Mouse (Mus musculus): Measurements from ENCODE around the gene Tmbim1. TPM values are rescaled to one million over a fixed set of nuclear protein-coding genes. Genes with fewer than 3 reads are reported as not detected.

The Tmbim1 gene
- total and polyA plus RNA-seq, 3 experiments = 26.6 to 35.1 (median 32.4) TPM

DNA sequence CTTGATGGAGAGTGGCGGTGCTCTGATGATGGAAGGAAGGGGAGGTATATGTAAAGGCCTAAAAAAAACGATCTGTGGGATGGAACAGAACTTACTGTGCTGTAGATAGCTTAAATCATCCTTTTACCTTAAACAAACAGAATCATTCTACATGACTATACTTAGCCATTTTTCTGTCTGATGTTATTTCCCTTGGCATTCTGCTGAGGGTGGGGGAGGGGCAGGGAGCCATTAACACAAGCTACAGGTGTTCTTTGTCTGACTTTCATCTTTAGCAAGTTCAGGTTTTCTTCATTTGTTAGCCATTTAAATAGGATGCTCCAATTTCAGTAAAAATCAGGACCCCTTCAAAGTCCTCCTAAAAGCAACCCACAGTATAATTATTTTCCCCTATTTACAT is 59.9 kb downstream of the Tmbim1 start:
- H3K36me3 ChIP-seq (replicated peaks in 1 of 2; ENCODE audit: control insufficient read depth in 1 of 2, insufficient read depth in 1 of 2, low read length in 1 of 2) = peaks cover 14 to 62% of the 10 kb centered on the region in 2 experiments
- H3K4me1 ChIP-seq (ENCODE audit: control insufficient read depth in 1 of 2, insufficient read depth in 2 of 2) = peaks cover 25 to 92% of the 10 kb centered on the region in 2 experiments
- in situ Hi-C loops (cut with MboI; ENCODE audit: low pct_ligation_motif_present, low pct_unique_long_range_greater_than_20kb, low sequenced_read_pairs) = no loop called here
- TF ChIP-seq ETS1 (conservative IDR thresholded peaks at IDR 0.05; ENCODE audit: low read depth, low read length) (no peak), TBP (conservative IDR thresholded peaks at IDR 0.05; ENCODE audit: low read depth, low read length) (no peak), CHD2 (IDR thresholded peaks at IDR 0.05; ENCODE audit: low read length) (0 out of 2 replicates have a peak, but pooled peaks have one; percentile 44)
- H3K4me2 ChIP-seq (ENCODE audit: insufficient read depth, low read depth, poor library complexity, severe bottlenecking) = peak overlapping the region; percentile 55; the same call in 1 of the 2 replicates
- H3K79me2 ChIP-seq (replicated peaks; ENCODE audit: control insufficient read depth, extremely low read depth, insufficient read depth, poor library complexity, severe bottlenecking) = peaks cover 81% of the 10 kb centered on the region
- H3K9me3 ChIP-seq (replicated peaks; ENCODE audit: low read length) = no peaks in the 10 kb centered on the region
- dilution Hi-C loops (cut with MboI; ENCODE audit: extremely low pct_ligation_motif_present, extremely low pct_unique_long_range_greater_than_20kb, low sequenced_read_pairs) = no loop called here
- no peak overlapping the region for H3K9ac ChIP-seq (ENCODE audit: insufficient read depth, low read depth)
- no peaks in the 10 kb centered on the region for H3K27me3 ChIP-seq (replicated peaks)
- DNase-seq (ENCODE audit: extremely low read depth) = no peak
- no peak overlapping the region for H3K27ac ChIP-seq (ENCODE audit: insufficient read depth, low read depth)
- H3K4me3 ChIP-seq (replicated peaks in 1 of 3; ENCODE audit: low read depth in 2 of 3, low read length in 2 of 3, poor library complexity in 1 of 3) = no peak overlapping the region

DNA sequence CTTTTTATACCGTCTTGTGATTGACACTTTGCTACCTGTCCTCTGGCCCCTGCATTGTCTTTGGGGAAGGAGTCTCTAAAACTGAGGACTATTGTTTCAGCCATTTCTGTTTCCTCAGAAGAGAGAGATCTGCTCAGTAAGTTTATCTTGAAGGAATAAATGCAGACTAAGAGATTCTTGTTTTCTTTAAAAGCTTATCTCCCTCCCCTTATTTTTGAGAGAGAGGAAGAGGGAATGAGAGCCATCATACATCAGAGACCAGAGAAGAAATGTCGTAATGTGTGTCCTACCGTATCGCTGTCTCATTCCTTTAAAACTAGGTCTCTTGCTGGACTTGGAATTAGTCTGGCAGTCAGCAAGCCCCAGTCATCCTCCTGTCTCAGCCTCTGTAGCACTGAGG is 64.6 kb downstream of the Tmbim1 start:
- H3K27ac ChIP-seq (ENCODE audit: insufficient read depth, low read depth) = no peak overlapping the region
- H3K4me2 ChIP-seq (ENCODE audit: insufficient read depth, low read depth, poor library complexity, severe bottlenecking) = no peak overlapping the region; the same call in 1 of the 2 replicates

DNA sequence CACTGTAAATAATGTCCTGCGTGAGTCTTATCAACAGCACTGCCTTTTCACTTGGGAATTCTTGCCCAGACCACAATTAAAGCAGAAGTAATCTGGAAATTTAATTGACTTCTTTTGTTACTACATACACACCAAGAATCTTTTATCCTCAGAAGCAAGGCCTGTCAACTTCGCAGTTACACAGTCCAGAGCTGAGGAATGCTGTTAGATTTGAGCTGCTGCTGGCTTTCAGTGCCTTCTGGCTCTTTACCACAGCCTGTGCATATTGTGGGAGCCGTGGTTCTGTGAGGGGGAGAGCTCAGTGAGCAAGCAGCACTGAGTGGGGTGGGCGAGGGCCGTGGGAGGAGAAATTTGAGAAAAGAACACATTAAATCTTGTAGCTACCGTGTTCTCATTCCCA is 65.1 kb downstream of the Tmbim1 start:
- Histone ChIP-seq H3K9ac (ENCODE audit: insufficient read depth, low read depth) (no peak overlapping the region), H3K4me2 (ENCODE audit: insufficient read depth, low read depth, poor library complexity, severe bottlenecking) (peak overlapping the region; percentile 52; the same call in 1 of the 2 replicates), H3K79me2 (replicated peaks; ENCODE audit: control insufficient read depth, extremely low read depth, insufficient read depth, poor library complexity, severe bottlenecking) (peaks cover 88% of the 10 kb centered on the region), H3K27me3 (replicated peaks) (no peaks in the 10 kb centered on the region), H3K4me3 (replicated peaks in 1 of 3; ENCODE audit: low read depth in 2 of 3, low read length in 2 of 3, poor library complexity in 1 of 3) (no peak overlapping the region), H3K27ac (ENCODE audit: insufficient read depth, low read depth) (no peak overlapping the region), H3K36me3 (replicated peaks in 1 of 2; ENCODE audit: control insufficient read depth in 1 of 2, insufficient read depth in 1 of 2, low read length in 1 of 2) (peaks cover 3 to 42% of the 10 kb centered on the region in 2 experiments), H3K4me1 (ENCODE audit: control insufficient read depth in 1 of 2, insufficient read depth in 2 of 2) (peaks cover 17 to 53% of the 10 kb centered on the region in 2 experiments), H3K9me3 (replicated peaks; ENCODE audit: low read length) (no peaks in the 10 kb centered on the region)
- in situ Hi-C loops (cut with MboI; ENCODE audit: low pct_ligation_motif_present, low pct_unique_long_range_greater_than_20kb, low sequenced_read_pairs) (no loop called here), dilution Hi-C loops (cut with MboI; ENCODE audit: extremely low pct_ligation_motif_present, extremely low pct_unique_long_range_greater_than_20kb, low sequenced_read_pairs) (no loop called here)
- TF ChIP-seq MXI1 (IDR thresholded peaks at IDR 0.05; ENCODE audit: low read depth, low read length) (no peak), RAD21 (IDR thresholded peaks at IDR 0.05; ENCODE audit: low read depth, low read length) (no peak), PAX5 (IDR thresholded peaks at IDR 0.05; ENCODE audit: low read length) (no peak), ZNF384 (IDR thresholded peaks at IDR 0.05; ENCODE audit: low read depth, low read length) (no peak), JUN (IDR thresholded peaks at IDR 0.05; ENCODE audit: insufficient read depth, low read depth, low read length) (no peak)
- DNase-seq (ENCODE audit: extremely low read depth) = no peak

More for the DNA sequence above, 64.6 kb downstream of the Tmbim1 start:
- in situ Hi-C loops (cut with MboI; ENCODE audit: low pct_ligation_motif_present, low pct_unique_long_range_greater_than_20kb, low sequenced_read_pairs) = no loop called here
- Histone ChIP-seq H3K9ac (ENCODE audit: insufficient read depth, low read depth) (no peak overlapping the region), H3K36me3 (replicated peaks in 1 of 2; ENCODE audit: control insufficient read depth in 1 of 2, insufficient read depth in 1 of 2, low read length in 1 of 2) (peaks cover 3 to 45% of the 10 kb centered on the region in 2 experiments), H3K4me1 (ENCODE audit: control insufficient read depth in 1 of 2, insufficient read depth in 2 of 2) (peaks cover 20 to 58% of the 10 kb centered on the region in 2 experiments), H3K9me3 (replicated peaks; ENCODE audit: low read length) (no peaks in the 10 kb centered on the region), H3K79me2 (replicated peaks; ENCODE audit: control insufficient read depth, extremely low read depth, insufficient read depth, poor library complexity, severe bottlenecking) (peaks cover 93% of the 10 kb centered on the region), H3K27me3 (replicated peaks) (no peaks in the 10 kb centered on the region), H3K4me3 (replicated peaks in 1 of 3; ENCODE audit: low read depth in 2 of 3, low read length in 2 of 3, poor library complexity in 1 of 3) (no peak overlapping the region)
- DNase-seq (ENCODE audit: extremely low read depth) = no peak
- dilution Hi-C loops (cut with MboI; ENCODE audit: extremely low pct_ligation_motif_present, extremely low pct_unique_long_range_greater_than_20kb, low sequenced_read_pairs) = no loop called here
- TF ChIP-seq ZNF384 (IDR thresholded peaks at IDR 0.05; ENCODE audit: low read depth, low read length) = no peak
